Mouse (Mus musculus): Measurements from ENCODE around the gene Cldn14. TPM values are rescaled to one million over a fixed set of nuclear protein-coding genes. Genes with fewer than 3 reads are reported as not detected.
A peak's percentile ranks its signal among the peaks of the same experiment; 100 is the strongest.

The Cldn14 gene
- total RNA-seq, 1 experiment from 2014 or later, result 2.4 TPM

DNA sequence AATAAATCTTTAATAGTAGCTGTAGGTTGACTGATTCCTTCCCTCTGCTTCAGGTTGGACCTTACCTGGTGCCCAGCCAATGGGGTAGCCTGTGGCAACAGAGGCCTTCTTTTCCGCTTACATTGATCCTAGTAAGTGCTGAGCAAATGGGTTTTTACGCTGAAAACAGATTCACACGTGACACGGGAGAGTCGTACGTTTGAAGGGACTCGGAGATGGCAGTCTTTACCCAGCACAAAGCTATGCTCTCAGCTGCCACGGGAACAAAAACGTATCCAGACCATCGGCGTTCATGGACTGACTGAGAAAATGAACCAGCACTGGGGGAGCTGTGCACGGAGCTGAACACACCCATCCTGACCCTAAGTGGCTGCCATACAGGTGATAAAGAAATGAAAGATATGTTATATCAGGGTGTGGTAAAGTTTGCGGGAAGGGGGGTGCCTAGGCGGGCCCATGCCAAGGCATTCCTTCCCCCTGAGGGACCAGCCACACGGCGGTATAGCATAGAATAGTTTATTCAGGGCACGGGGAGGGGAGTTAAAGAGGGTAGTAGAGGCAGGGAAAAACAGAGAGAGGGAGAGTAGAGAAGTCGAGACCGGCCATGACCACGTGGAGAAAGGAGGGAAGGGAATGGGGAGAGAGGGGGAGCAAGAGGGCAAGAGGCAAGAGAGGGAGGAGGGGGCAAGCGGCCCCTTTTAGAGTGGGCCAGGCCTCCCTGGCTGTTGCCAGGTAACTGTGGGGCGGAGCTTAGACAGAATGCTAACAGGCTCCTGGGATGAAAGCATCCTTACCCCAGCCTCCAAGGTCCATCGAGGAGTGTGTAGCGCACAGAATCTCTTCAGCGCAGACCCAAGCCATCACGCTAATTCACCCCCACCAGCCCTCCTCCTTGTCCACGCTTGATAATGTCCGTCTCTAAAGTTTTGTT, 97.6 kb downstream of the Cldn14 start:
- no peak for DNase-seq

DNA sequence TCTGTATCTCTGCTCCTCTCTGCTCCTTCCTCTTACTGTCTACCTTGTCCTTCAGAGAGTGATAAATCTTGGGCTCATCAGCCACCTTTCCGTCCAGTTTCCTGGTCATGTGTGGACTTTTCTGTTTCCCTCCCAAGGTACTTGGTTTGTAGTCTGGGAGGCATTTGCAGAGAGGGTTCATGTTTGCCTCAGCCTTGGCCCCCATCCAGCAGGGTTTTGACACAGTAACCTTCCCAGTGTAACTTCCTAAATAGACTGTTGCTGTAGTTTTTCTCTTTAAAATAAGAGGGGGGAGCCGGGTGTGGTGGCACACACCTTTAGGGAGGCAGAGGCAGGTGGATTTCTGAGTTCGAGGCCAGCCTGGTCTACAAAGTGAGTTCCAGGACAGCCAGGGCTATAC, 98.7 kb downstream of the Cldn14 start:
- DNase-seq, result peak; percentile 77

DNA sequence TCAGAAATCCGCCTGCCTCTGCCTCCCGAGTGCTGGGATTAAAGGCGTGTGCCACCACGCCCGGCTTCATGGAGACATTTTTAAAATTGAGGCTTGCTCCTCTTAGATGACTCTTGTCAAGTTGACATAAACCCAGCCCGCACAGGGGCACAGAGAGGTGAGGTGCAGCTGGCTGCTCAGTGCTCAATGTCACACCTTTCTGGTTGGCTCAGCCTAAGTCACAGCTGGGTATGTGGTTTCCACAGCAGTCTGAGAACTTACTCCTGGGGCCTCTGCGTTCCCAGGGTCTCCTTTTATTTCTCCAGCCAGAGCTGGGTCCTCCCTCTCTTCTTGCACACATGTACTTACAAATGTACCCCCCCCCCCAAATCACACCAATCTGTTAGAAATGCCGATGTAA, 100.4 kb downstream of the Cldn14 start:
- no peak for DNase-seq

DNA sequence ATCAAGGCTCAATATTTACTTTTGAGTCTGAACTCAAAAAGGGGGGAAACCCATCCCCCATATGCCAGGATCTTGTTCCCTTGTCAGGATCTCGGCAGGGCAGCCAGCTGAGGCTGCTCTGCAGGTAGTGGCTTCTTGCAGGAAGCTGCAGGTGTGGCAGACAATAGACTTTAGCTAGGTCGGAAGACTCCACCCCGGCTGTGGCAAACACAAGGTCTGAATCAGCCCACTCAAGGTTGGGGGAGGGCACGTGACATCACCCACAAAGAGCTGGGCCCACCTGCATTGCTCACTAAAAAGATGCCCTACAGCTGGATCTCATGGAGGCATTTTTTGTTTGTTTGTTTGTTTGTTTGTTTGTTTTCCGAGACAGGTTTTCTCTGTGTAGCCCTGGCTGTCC, 100.9 kb downstream of the Cldn14 start:
- DNase-seq, result no peak

DNA sequence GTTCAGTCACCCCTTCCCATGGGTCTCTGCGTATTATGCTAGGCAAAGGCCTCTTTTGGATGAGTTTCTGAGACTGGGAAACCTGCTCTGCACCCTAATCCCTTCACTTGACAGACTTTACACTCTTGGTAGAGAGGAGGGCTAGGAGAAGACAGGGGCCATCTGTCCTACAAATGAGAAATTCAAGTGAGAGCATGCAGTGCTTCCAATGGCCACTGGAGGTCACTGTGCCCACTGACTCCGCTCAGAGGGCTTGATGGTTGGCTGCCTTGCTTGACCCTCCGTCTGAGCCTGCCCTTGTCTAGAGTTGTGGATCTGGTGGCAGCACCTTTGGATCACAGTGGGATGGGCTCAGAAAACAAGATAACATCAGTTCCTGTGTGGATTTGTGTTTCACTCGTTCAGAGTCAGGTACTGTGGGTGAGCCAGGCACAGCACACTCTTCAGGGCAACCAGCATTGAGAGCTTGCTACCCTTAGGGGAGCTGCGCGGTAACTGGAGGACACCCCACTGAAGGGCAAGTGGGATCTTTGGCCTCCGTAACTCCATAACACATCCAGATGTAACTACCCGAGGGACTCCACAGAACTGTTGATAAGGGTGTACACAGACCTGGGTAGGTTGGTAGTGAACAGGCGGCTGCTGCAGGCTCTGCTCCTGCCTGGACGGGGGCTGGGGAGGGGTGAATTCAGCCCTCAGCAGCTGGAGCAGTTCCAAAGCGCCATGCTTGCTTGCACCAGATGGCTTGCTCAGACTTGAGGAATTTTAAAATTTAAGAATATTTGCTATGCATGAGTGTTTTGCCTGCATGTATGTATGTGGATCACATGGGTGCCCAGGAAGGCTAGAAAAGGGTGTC, 102.3 kb downstream of the Cldn14 start:
- DNase-seq, result peak; percentile 61

DNA sequence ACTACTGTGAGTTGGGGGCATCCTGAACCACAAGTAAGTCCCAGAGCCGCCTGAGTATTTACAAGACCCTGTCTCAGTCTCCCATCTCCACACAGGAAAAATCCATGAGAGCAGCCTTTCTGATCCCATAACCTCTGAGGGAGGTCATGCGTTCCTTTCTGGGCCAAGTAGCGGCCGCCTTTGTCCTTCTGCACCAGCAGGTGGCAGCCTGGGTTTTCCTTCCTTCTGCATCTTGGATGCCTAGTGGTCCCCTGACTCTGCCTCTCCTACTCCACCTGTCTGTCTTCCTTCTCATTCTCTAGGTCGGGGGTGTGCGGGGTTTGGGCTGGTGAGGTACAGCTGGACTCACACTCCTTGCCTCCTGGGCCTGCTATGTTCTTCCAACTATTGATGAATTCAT, 105.6 kb downstream of the Cldn14 start:
- no peak for DNase-seq

DNA sequence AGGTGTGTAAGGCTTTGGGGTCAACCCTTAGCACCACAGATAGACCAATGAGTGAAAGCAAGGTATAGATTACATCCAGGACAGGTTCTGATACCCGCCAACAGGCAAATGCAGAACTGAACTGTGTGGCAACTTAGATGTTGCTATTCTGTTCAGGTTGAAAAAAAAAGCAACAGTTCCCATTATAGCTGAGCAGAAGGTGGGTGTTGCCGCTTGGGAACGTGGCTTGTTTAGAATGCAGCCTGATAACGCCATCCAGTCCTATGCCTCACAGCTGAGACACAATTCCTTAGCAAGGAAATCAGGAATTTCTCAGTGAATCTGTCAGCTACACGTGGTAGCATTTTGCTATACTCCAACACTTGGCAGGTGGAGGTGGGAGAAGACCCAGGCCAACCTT, 115.4 kb downstream of the Cldn14 start:
- DNase-seq, result no peak

DNA sequence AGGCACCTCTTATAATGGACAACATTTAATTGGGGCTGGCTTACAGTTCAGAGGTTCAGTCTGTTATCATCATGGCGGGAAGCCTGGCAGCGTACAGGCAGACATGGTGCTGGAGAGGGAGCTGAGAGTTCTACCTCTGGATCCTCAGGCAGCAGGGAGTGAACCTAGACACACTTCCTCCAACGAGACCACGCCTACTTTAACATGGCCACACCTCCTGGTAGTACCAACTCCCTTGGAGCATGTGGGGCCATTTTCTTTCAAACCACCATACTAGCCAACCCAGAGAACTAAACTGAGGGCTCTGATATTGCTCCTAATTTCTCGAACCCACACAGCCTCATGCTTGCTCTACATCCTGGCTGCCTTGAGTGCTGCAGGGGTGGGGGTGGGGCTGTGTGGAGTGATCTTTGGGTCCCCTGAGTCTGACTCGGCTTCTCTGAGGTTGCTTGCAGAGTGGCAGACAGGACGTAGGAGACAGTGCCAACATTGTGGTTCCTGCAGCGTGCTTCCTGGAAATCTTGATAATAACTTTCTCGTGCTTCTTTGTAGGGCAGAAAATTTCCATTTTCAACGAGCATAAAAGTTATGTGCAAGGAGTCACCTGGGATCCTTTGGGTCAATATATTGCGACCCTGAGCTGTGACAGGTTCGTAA, 117.6 kb downstream of the Cldn14 start:
- DNase-seq, result no peak

DNA sequence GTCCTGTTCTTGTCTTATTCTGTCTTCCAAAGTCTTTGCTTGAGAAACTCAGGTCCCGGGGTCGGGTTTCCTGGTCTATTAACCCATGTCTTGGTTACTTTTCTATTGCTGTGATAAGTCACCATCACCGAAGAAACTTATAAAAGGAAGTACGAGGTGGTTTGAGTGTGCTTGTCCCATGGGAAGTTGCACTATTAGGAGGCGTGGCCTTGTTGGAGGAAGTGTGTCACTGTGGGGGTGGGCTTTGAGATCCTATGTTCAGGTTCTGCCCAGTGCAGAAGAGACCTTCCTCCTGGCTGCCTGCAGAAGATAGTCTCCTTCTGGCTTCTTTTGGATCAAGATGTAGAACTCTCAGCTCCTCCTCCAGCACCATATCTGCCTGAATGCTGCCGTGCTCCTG, 120.2 kb downstream of the Cldn14 start:
- no peak for DNase-seq

DNA sequence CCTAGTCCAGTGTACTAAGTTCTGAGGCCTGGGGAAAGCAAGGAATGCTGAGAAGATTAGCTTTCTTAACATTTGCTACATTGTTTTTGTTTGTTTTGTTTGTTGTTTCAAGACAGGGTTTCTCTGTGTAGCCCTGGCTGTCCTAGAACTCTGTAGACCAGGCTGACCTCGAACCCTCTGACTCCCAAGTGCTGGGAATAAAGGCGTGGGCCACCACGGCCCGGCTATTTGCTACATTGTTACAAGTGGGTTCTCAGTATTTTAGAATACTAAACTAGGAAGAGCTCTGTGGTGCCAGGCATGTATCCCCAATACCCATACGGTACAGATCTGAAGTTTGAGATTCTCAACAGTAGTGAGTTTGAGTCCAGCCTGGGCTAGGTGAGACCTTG, 123.9 kb downstream of the Cldn14 start:
- DNase-seq, result no peak

DNA sequence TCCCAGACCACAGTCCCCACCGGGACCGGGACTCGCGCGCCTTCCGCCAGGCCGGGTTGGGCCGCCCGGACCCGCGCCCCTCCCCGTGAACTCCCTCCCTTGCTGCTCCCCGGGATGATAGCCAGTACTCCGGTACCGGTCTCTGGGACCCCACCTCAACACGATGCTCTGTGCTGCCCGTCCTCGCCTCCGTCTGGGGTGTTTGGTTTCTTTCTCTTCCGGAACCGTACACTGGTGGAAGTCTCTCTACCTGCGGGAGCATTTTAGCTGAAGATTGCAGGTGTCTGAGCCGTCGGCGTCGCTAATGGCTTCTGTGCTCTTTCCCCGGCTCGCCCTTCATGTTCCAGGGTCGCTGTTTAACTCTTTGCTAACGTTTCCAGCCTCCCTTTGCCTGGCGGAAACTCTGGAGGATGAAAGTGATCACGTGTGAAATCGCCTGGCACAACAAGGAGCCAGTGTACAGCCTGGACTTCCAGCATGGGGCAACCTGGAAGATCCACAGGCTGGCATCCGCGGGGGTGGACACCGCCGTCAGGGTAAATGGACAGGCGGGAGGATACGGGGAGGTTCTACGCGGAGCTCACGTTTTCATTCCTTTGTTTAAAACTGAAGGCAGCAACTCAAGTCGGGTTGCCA, 124.4 kb downstream of the Cldn14 start:
- peak; percentile 49 for DNase-seq

DNA sequence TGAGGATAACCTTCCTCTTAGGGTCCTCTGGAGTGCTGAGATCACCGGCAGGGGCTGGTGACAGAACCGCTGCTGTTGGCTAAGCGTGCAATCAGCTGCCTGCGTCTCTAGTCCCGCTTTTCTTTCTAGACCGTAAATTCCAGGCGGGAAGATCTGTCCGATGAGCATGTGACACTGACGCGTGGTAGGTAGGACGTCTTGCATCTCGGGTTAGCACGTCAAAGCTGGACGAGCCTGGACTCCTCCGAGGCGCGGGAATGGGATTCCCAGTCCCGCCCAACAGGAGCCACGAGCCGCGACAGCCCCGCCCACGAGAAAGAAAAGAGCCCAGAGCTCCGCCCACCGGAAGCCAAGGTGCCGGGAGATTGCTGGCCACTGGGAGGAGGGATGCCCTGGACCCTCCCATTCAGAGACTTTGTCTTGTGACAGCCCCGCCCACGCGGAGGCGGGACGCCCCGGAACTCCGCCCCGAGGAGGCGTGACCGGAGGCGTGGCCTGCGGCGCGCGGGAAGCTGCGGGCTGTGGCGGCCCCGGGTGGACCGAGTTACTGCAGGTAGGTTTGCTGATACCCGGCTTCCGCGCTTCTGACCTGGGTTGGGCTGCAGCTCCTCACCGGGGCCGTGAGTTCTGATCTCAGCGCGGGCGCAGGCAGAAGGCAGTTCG, 125.1 kb downstream of the Cldn14 start, which contains the start of gene Chaf1b:
Gene Chaf1b, plus strand, starts transcription at position 479 of the 663 bp plus-strand sequence.
- peak; percentile 99 for DNase-seq

DNA sequence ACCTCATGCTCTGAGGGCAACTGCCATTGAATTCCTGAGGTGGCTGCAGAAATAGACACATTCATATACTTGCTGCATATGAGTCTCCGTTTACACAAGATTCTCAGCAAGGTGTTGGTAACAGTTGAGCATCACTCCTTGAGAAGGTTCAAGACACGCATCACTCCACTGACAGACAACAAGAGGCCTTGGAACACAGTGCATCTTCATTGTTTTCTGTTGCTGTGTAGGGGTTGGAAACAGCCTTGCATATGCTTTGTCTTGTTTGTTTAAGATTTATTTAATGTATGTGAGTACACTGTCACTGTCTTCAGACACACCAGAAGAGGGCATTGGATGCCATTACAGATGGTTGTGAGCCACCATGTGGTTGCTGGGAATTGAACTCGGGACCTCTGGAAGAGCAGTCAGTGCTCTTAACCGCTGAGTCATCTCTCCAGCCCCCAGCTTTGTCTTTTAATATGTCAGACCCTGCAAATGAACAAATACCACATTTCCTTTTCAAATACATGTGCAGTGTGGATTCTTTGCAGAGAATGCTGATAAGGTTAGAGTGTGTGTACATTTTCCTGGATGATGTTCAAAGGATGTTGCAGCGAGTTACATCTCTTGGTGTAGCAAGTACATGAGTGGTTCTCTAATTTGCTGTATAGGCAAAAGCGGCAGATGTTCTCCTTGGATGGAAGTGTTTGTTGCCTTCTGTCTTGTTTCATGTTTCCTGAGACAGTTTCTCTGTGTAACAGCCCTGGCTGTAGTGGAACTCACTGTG, 130.8 kb downstream of the Cldn14 start:
- no peak for DNase-seq

DNA sequence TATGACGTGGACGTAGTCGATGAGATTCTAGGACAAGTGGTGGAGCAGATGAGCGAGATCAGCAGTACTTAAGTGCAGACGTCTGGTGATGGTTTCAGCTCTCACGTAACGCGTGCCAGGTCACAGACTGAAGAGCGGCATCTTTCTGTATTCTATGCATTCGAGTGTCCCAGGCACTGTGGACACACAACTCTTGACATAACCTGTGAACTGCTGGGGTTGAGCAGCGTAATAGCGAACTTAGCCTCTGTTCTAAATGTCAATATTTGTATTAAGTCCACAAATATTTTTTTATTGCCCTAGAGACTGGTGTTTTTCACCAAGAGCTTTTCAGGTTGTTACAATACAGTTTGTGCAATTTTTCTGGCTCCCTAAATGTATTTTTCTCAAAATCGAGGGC, 133.8 kb downstream of the Cldn14 start:
- no peak for DNase-seq

Other genes starting within 250 kb of the Cldn14 start
- gene Morc3, start 176.7 kb downstream of the Cldn14 start, total RNA-seq (2021), result 33.6 and 43.6 TPM in 2 replicates
- gene Chaf1b, start 124.9 kb downstream of the Cldn14 start, total RNA-seq (2021), result 9.3 and 11.1 TPM in 2 replicates
- gene Sim2, start 76.1 kb upstream of the Cldn14 start, total RNA-seq (2021), result not detected in 2 replicates

Measured in adrenal gland, postnatal 14 days (tissue).